Mouse (Mus musculus) cerebellum, postnatal 14 days (tissue): ENCODE measurements around the gene Ranbp6.
A peak's percentile ranks its signal among the peaks of the same experiment; 100 is the strongest.

Source experiments
- DNase-seq, 2 experiments: peaks; one replicate each; pipeline ENCODE4 v3.0.0; 2021; ENCODE audit warnings: mixed read lengths in 2 of 2

Ranbp6 gene

DNA sequence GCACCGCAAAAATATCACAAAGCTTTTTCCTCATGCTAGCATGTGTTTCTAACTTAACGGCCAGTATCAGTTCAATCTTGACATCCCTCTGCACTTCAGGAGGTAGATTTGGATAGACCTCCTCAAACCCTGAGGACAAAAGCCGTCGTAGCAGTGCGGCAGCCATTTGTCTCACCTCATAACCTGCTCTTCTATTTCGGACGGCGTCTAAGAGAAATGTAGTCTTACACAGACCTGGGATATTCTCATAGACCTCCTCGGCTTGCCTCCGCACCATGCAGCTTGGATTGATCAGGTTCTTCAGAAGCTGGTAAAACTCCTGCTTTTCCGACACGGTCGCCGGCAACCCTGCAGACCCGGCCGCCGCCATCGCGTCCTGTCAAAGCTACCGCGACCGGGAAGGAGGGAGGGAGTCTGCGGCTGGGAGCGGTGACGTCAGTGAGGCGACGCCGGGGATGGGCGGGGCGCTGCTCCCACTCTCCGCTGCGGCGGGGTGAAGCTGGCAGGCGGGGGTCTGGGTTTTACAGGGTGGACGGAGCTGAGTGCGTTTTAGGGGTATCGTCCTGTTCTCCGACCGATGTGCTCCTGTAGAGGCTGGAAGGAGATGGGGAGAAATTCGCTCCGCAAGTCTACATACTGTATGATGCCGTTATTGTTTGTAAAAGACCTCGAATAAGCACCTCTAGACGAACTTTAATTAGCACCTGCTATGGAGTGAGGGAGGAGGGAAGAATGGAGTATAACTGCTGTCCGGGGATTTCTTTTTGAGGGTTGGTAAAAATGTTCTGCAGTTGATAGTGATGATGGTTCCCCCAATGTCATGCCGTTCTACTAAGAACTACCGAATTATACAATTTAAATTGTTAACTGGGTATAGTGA is at the start of gene Ranbp6:
TSS of gene Ranbp6 (minus strand) at position 394 of the 880 bp plus-strand sequence.
- peak; percentile 96 to 97 for DNase-seq

DNA sequence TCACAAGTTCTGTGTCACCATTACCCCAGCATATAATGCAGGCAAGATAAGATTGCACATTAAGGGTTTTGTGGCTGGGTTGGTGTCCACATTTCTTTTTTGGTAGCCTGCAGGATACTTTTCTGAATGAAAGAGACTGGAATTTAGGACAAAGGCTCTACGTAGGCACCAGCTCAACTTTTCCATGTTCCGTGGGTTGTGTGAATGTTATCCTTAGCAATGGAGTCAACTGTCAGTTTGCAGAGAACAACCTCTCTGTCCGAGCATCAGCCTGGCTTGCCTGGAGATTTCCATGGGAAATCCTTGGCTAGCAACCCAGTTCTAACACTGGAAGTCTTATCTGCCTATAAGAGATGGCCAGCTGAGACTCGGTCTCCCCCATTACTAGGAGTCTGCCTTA is 48.0 kb upstream of the Ranbp6 start:
- DNase-seq = no peak

DNA sequence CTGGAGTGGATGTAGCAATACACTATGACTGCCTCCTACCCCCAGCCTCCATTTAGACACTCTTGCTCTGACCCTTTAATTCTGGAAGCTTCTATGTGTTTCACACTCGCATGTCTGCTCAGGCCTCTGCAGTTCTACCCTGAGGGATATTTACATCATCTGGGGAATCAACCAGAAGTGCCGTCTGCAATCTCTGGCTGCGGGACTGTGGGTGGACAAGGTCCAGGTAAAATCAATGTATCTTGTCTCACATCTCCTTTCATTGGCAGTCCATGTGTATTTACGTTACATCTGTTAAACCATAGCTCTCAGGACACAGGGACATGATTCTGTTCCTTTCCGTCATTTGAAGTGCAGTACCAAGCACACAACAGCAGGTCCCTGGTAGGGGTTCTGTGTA is 44.5 kb upstream of the Ranbp6 start:
- DNase-seq = no peak

DNA sequence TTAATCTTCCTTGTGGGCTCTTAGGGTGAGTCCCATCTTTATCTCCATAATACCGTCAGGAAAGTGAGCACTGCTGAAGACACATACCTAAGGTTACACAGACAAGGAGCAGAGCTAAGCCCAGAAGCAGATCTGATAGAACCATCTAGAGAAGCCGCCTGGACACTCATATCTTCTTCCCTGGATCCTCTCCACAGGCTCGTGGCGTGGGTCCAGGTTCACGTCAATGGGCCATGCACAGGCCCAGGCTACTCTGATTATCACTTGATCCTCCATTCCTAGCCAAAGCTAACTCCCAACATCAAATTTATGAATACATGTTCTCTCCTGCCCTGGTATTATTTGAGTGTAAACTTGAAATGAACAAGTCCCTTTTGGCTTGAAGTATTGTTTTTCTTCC is 40.9 kb upstream of the Ranbp6 start:
- peak; percentile 13 to 24 for DNase-seq

DNA sequence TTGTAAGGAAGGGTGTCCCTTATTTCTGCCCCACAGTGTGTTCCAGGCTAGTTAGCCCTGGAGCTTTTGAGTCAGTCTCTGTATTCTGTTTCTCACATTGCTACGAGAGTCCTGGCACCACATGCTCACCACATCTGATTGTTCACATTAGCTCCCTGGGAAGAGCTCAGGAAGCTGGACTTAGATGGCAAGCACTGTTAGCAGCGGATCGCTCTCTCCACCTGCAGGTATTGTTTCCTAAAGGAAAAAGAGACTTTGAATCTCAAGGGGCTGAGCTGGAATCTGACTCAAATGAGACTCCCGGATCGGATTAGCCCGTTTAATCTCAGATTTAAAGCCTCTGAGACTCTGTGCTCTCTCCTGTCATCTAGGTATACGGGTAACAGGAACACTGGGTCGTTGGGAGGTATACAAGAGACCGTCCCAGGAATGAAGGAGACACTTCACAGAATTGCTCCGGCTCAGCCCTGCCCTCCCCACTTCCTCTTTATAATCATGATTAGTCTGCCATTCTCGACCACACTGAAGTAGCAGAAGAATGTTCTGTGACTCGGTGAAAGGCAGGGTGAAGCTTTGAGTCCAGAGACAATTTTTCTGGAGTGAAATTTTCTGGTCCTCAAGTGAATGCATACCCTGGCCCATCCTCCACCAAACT is 38.4 kb upstream of the Ranbp6 start:
- no peak for DNase-seq

DNA sequence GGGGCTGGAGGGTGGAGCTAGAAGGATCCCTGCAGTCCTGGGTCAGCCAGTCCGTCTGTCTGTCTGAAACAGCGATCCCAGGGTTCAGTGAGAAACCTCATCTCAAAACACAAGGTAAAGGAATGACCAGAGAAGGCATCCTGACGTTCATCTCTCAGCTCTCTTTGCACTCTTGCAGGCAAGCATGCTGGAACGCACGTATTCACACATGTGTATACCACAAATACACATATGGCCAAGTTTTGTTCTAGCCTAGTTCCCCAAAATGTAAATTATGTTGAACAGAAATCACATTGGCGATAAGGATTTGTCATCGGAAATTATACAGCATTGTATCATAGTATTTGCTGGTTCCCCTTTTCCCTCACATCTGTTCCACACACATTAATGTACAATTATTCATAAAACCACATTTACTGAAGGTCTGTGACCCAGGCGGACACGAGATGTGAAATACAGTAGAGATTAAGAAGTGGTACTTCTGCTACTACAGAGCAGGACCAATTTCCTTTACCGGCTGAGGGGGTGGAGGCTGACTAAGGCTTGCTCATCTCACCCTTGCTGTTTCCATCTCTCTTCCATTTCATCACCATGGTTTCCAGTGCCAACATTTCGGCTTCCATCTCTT is 37.3 kb upstream of the Ranbp6 start:
- no peak for DNase-seq

DNA sequence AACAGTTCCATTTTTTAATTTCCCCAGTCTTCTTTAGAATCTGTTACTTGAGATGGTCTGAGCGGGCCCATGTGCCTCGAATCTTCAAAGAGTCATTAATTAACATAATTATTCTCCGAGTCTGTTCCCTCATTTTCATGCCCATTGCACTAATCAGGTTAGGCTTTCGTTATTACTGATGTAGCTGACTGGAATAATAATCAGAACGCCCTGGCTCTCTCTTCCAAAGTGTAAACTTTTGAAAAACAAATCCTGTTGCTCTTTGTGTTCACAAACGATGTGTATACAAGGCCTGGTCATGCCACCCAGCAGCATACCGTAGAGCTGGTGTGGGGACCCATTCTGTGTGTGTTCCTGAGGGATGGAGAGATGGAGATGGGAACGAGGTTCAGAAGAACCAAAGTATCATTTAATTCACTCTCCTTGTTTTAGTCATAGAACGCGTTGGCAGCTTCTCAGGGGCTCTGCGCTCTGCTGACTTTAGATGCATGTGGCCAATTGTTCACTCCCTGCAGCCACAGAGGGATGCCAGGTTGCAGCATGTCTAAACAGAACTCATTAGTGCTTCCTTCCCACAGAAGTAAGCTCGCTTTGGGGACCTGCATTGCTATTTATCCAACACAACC is 31.4 kb upstream of the Ranbp6 start:
- peak; percentile 24 to 30 for DNase-seq

DNA sequence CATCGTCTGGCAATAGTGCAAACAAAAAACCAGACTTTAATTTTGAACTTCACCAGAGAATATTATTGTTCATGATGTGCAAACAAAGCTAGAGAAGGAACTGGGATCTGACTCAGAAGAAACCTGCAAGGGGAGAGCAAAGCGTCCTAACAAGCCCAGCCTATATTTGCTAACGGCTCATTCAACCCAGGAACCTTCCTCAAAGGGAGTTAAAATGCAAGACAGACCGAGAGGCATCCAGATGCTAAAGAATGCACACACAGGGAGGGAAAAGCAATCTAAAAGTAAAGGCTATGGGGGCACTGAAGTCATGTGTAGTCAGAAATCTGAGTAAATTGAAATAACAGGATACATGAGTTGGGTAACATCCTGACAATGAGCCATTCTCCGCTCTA is 30.9 kb upstream of the Ranbp6 start:
- DNase-seq = no peak

DNA sequence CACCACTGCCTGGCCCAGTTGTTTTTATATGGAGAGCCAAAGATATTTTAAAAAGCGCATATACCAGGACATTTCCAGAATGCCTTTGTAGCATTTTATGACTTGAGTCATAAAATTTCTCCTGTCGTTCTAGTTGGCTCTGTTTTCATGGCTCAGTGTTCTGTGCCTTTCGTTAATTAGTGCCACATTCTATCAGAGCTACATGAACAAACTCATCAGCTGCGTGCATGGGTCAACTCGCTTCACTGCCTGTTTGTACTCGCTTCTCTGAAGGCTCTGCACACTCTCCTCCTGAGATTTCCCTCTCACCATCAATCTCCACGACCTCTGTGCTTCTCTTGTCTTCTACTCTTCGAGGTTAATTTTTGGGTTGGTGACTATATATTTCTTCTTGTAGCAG is 30.2 kb upstream of the Ranbp6 start:
- no peak for DNase-seq

DNA sequence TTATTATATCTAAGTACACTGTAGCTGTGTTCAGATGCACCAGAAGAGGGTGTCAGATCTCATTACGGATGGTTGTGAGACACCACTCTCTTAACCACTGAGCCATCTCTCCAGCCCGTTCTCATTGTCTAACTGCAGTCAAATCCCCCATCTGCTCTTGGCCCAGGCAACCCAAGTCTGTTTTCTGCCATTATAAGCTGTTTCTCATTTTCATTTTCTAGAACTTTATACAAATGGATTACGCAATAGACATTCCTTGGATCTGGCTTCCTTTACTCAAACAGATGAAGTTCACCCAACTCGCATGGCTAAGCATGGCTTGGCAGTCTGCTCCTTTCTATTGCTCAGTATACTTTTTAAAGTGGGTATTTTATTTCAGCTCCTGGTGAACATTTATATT is 27.9 kb upstream of the Ranbp6 start:
- no peak for DNase-seq

DNA sequence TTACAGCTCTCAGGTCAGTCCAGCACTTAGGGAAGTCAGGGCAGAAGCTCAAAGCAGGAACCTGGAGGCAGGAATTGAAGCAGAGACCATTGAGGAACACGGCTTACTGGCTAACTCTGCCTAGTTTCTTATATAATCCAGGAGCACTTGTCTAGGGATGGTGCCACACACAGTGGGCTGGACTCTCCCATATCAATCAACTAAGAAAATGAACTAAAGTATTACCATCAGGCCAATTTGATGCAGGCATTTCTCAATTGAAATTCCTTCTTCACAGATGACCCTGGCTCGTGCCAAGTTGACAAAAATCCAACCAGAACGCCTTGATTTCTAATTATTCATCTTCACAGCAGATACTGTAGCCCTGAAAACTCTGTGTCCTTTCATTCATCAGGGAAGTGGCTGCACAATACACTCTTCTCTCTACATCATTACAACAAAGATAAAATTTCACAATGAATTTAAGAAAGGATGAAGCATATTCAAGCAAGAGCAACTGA is 25.9 kb upstream of the Ranbp6 start:
- DNase-seq = no peak

DNA sequence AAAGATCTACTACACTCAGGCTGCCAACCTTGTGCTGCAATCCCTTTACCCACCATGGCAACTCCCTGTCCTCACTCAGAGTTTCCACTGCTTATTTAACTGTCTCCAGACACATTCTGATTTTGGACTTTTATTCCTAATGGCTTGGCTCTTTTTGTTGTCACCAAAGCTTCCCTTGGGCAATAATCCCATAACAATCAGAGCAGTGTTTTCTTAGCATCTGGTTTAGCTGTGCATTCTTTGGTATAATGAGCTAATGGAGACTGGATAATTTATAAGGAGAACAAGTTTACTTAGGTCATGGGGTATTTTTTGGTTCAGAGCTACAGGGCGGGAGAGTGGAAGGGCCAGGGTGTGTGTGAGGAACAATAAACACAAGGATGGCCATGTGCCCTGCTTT is 25.4 kb upstream of the Ranbp6 start:
- no peak for DNase-seq

DNA sequence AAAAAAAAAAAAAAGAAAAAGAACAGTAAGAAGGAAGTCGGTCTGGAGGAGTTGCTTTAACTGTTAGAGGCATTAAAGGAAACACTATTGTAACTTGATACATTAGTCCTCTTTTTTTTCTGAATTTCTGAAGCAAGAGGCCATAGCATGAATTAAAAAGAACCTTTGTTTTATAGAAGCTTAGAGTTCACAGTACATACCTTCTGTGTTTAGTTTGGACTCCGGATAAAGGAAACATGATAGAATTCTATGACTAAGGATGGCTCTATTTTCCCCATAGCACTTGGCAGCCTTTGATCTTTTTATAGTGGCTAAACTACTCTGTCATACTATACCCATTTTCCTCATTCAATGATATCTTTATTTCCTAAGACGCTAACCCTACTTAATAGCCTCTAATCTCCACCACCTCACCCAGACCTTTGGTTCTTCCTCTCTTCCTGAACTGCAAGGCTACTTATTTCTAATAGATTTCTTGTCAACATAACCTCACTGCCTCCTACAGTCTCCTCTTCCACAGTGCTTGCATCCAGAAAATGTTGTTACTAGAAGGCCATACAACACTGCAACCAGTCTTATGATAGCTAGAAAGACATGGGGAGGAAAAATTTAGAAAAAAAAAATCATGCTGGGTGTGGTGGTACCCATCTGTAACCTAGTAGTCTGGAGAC is 22.7 kb upstream of the Ranbp6 start:
- DNase-seq = no peak

DNA sequence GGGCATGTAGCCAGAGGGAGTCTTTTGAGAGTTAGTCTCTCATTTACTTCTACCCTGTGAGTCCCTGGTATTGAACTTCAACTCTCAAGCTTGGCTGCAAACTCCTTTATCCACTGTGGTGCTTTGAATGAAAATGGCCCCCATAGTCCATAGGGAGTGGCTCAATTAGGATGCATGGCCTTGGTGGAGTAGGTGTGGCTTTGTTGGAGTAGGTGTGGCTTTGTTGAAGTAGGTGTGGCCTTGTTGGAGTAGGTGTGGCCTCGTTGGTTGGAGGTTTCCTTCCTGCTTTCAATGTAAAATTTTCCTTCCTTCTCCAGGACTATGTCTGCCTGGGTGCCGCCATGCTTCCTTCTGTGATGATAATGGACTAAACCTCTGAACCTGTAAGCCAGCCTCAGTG is 18.1 kb upstream of the Ranbp6 start:
- no peak for DNase-seq

DNA sequence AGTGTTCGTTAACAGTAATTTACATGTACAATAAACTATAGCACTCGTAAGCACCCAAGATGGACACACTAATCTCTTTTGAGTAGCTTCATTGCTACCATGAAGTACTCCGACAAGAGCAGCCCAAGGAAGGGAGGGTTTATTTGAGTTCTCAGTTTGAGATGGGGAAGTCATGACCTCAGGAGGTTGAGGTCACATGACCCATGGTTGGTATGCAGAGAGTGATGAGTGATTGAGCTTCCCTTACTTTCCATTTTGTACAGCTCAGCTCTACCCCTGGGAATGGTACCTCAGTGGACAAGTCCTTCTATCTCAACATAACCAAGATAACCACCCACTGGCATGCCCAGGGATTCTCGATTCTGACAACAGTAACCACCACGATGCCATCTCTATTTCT is 15.8 kb upstream of the Ranbp6 start:
- DNase-seq = no peak

DNA sequence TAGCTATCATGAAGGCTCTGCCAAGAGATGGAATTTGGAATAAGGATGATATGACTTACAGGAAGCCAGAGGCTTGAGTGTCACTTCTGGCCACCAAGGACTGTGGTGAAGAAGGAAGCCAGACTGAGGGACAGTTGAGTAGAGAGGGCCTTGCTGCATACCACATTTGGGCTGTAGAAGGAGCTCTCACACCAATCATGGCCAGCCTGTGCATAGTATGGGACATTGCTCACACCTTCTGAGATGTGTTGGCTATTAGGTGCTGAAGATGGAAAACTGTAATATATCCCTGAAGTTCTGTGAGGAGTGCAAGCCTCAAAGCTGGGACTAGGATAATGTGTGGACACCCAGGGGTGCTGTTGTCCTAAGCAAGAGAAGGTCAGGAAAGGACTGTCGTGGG is 13.9 kb upstream of the Ranbp6 start:
- DNase-seq = peak; percentile 27 to 35

DNA sequence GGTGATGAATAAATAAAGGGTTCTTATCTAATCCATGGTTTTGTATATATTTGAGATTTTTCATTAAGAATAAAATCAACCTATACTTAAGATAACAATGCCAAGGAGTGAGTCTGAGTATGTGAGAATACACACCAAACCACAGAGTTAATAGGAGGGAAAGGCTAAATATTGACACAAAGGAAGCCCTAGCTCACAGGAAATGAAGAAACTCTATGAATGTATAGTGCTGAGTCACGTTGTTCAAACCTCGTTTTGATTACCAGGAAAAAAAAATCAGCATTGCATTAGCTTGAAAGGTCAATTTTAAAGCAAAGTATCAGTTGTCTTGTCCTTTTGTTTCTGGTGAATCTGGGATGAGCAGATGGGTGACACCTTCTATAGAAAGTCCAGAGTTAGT is 12.2 kb upstream of the Ranbp6 start:
- DNase-seq = no peak

DNA sequence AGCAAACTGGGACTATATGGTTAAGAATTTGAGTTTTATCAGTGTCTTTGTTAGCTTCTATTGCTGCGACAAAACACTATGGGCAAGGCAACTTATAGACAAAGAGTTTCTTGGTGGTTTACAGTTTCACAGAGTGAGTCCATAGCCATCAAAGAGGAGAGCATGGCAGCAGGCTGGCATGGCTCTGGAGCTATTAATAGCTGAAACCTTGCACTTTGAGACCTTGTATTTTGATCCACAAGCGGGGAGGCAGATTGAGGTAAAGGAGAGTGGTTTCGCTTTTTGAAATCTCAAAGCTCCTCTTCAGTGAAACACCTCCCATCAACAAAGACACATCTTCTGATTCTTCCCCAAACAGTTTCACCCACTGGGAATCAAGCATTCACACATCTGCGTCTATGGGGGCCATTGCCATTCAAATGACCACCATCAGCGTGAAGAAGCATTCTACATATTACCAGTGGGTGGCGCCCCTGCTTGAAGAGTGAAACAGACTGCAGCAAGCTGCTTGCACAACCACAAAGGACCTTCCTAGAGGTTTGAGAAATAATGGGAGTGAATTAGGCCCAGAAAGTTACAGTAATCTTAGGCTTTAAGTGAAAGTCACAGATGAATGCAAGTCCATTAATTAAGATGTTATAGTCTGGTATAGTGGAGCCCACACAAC is 11.4 kb upstream of the Ranbp6 start:
- peak; percentile 36 to 69 for DNase-seq

DNA sequence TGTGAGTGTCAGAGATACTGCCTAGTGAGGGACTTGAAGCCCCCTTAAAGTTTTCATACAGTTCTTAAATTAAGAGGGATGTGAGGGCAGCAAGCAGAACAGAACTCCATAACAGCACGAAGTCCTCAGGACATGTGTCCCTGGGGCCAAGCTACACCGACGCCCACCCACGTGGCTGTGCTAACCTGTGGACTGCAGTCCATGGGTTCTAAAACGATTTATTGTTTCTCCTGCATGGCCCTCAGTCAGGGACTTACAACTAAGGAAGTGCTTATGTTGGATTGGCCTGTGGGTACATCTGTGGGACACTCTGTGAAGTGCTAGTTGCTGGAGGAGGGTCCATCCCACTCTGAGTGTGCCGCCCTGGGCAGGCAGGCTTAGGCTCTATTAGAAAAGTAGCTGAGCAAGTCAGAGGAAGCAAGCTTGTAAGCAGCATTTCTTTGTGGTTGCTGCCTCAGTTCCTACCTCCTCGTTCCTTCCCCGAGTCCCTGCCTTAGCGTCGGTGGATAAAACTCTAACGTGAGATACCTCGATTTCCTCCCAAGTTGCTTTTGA is 10.8 kb upstream of the Ranbp6 start:
- no peak for DNase-seq

DNA sequence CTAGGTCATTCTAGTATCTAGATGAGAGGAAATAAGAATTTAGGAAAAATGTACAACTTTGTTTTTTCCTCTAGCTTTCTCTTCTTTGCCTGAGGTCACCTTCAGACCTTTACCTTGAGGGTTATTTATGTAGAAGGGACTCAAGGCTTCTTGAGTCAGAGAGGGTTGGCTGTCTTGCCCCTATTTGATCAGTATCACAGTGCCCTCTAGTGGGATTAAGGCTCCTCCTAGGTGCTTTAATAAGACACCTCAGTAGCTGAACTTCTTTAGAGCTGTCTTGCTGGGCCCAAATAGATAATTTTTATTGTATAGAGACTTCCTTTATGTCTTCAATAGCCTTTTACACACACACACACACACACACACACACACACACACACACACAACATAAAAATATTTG is 8.2 kb upstream of the Ranbp6 start:
- peak; percentile 64 to 68 for DNase-seq

DNA sequence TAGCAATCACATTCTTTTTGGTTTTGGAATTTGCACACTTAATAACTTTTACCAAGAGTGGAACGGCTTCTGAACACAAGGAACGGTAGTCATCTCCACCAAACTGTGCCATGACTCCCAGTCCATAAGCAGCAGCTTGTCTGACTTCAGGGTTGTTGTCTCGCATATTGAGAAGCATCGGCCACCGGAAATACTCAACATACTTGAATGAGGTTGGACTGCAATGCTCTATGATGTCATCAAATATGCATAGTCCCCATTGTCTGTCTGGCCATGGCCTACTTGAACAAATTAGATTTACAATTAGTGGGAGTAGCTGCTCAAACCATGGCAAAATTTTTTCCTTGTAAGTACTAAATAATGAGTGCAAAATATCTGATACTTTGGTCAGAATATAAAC is 2.8 kb downstream of the Ranbp6 start:
- no peak for DNase-seq
